Mouse (Mus musculus) megakaryocyte, embryonic 14.5 days (primary cell): ENCODE data around the gene Gm5926.
"Not testable (repeated sequence)": the region's sequence is repeated elsewhere in the genome, so short reads cannot be mapped to it uniquely, and the experiment has no call there.

Experiments
- FLI1 ChIP-seq: IDR thresholded peaks from 2 replicates; pipeline ENCODE4 v1.6.1; 2012; ENCODE audit warnings: low read length, inconsistent platforms, mixed read lengths
- GATA1 ChIP-seq: IDR thresholded peaks from 3 replicates; pipeline ENCODE4 v1.6.1; 2012; ENCODE audit warnings: mixed read lengths, low read length, inconsistent platforms, borderline replicate concordance

DNA sequence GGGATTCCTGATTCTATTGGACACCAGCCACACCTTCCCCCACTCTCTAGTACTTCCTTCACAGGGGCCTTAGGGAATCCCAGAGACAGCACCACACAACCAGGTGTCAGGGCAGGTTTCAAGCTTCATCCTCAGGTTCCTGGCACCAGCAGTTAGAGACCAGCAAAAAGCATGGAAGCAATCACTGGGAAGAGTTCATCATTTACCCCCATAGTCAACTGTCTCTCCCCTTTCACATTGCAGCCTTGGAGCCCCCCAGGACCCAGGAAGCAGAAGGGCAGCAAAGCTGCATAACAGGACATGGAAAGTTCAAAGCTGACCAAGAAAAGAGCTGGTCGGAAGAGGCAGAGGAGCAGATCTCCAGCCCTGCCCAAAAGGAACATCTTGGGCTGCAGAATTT lies at the start of gene Gm5926:
- not testable (repeated sequence) for TF ChIP-seq GATA1, FLI1
